Mouse (Mus musculus): ENCODE data around the gene Evi2. TPM values are rescaled to one million over a fixed set of nuclear protein-coding genes. Genes with fewer than 3 reads are reported as not detected.

Gene Evi2
- total RNA-seq (2014; rRNA removed) (0.24 TPM in 1 of 2 replicates, not detected in the other), polyA plus RNA-seq (2015; fragmentation: Nextera tagmentation; extraction: Ambion mirVana) (0.26 and 0.28 TPM in 2 replicates)

- DNase-seq (ENCODE audit: low spot score) (no peak), ATAC-seq (ENCODE audit: low FRiP score) (no peak)
- H3K36me3 ChIP-seq (ENCODE audit: insufficient read depth, low read length), result peaks cover 6% of the 10 kb centered on the region; the same call in 1 of the 2 replicates
- WGBS, result 76% methylated on average over 7 of the region's 7 CpGs
- no peak within 1 kb of the TSS for H3K4me2 ChIP-seq (ENCODE audit: low read depth, low read length, poor library complexity, severe bottlenecking)
- H3K4me1 ChIP-seq (ENCODE audit: insufficient read depth, low read length), result no peaks in the 10 kb centered on the region
- TF ChIP-seq CTCF (IDR thresholded peaks at IDR 0.05), result no peak
- no peak within 1 kb of the TSS for H3K27ac ChIP-seq (ENCODE audit: low read depth, low read length)
- H3K9ac ChIP-seq (replicated peaks; ENCODE audit: low read length, poor library complexity, severe bottlenecking), result no peak within 1 kb of the TSS
- no peaks in the 10 kb centered on the region for H3K9me3 ChIP-seq (ENCODE audit: low read length)
- H3K27me3 ChIP-seq (ENCODE audit: insufficient read depth, low read length), result no peaks in the 10 kb centered on the region
- no peak within 1 kb of the TSS for H3K4me3 ChIP-seq (ENCODE audit: low read depth, low read length)
These were observed at the start of gene Evi2, which contains the start of gene Evi2a for GRCm38 (mm10) chr11:79530333-79530761. Gene Evi2 (minus strand): TSS chr11:79530589. Gene Evi2a (minus strand): TSS chr11:79530609.

DNA sequence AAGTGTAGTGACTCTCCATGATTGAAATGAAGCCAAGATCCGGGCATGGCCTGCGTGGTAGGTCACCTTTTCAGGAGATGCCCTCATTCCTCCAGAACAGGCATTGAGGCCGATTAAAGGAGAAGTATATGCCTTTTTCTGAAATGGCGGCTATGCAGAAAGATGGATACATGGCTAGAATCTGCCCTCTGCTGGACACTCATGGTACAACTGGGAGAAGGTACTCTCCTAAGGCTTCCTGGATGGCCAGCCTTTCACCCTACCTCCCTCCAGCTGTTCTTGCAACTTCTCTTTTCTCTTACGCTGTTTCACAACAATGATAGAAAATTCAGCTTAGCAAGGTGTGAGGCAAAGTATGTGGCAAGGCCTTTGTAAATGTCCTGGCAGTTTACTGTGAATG is 47.4 kb upstream of the Evi2 start:
- peaks cover 26% of the 10 kb centered on the region for H3K36me3 ChIP-seq (ENCODE audit: insufficient read depth, low read length)
- peak overlapping the region; percentile 62; the same call in 1 of the 2 replicates for H3K27ac ChIP-seq (ENCODE audit: low read depth, low read length)
- peak; percentile 83 for DNase-seq (ENCODE audit: low spot score)
- H3K4me1 ChIP-seq (ENCODE audit: insufficient read depth, low read length), result no peaks in the 10 kb centered on the region
- no peaks in the 10 kb centered on the region for H3K9me3 ChIP-seq (ENCODE audit: low read length)
- ATAC-seq (ENCODE audit: low FRiP score), result no peak
- no peak overlapping the region for H3K4me3 ChIP-seq (ENCODE audit: low read depth, low read length)
- H3K4me2 ChIP-seq (ENCODE audit: low read depth, low read length, poor library complexity, severe bottlenecking), result no peak overlapping the region
- H3K27me3 ChIP-seq (ENCODE audit: insufficient read depth, low read length), result no peaks in the 10 kb centered on the region
- peak; percentile 90 for TF ChIP-seq CTCF (IDR thresholded peaks at IDR 0.05)
- WGBS, result 40% methylated on average over 5 of the region's 5 CpGs
- H3K9ac ChIP-seq (replicated peaks; ENCODE audit: low read length, poor library complexity, severe bottlenecking), result no peak overlapping the region

- Histone ChIP-seq H3K4me3 (ENCODE audit: low read depth, low read length) (no peak overlapping the region), H3K9ac (replicated peaks; ENCODE audit: low read length, poor library complexity, severe bottlenecking) (no peak overlapping the region), H3K36me3 (ENCODE audit: insufficient read depth, low read length) (peaks cover 29% of the 10 kb centered on the region), H3K9me3 (ENCODE audit: low read length) (no peaks in the 10 kb centered on the region), H3K4me1 (ENCODE audit: insufficient read depth, low read length) (no peaks in the 10 kb centered on the region), H3K4me2 (ENCODE audit: low read depth, low read length, poor library complexity, severe bottlenecking) (no peak overlapping the region), H3K27me3 (ENCODE audit: insufficient read depth, low read length) (no peaks in the 10 kb centered on the region), H3K27ac (ENCODE audit: low read depth, low read length) (no peak overlapping the region)
- TF ChIP-seq CTCF (IDR thresholded peaks at IDR 0.05), result no peak
- DNase-seq (ENCODE audit: low spot score) (no peak), ATAC-seq (ENCODE audit: low FRiP score) (no peak)
- 90% methylated on average over 14 of the region's 14 CpGs for WGBS
These were observed 45.1 kb upstream of the Evi2 start for GRCm38 (mm10) chr11:79575383-79576073.

- no peaks in the 10 kb centered on the region for H3K27me3 ChIP-seq (ENCODE audit: insufficient read depth, low read length)
- H3K4me3 ChIP-seq (ENCODE audit: low read depth, low read length), result no peak overlapping the region
- no peak overlapping the region for H3K4me2 ChIP-seq (ENCODE audit: low read depth, low read length, poor library complexity, severe bottlenecking)
- no peaks in the 10 kb centered on the region for H3K9me3 ChIP-seq (ENCODE audit: low read length)
- H3K36me3 ChIP-seq (ENCODE audit: insufficient read depth, low read length), result peaks cover 32% of the 10 kb centered on the region
- no peak for ATAC-seq (ENCODE audit: low FRiP score)
- H3K27ac ChIP-seq (ENCODE audit: low read depth, low read length), result no peak overlapping the region
- no peak for TF ChIP-seq CTCF (IDR thresholded peaks at IDR 0.05)
- no peaks in the 10 kb centered on the region for H3K4me1 ChIP-seq (ENCODE audit: insufficient read depth, low read length)
- no peak for DNase-seq (ENCODE audit: low spot score)
- 69% methylated on average over 3 of the region's 3 CpGs for WGBS
- no peak overlapping the region for H3K9ac ChIP-seq (replicated peaks; ENCODE audit: low read length, poor library complexity, severe bottlenecking)
These were observed 43.4 kb upstream of the Evi2 start for GRCm38 (mm10) chr11:79573836-79574235.

- DNase-seq (ENCODE audit: low spot score), result no peak
- no peaks in the 10 kb centered on the region for H3K9me3 ChIP-seq (ENCODE audit: low read length)
- ATAC-seq (ENCODE audit: low FRiP score), result no peak
- no peak overlapping the region for H3K4me3 ChIP-seq (ENCODE audit: low read depth, low read length)
- H3K4me1 ChIP-seq (ENCODE audit: insufficient read depth, low read length), result no peaks in the 10 kb centered on the region
- peaks cover 53% of the 10 kb centered on the region for H3K36me3 ChIP-seq (ENCODE audit: insufficient read depth, low read length)
- no peak overlapping the region for H3K9ac ChIP-seq (replicated peaks; ENCODE audit: low read length, poor library complexity, severe bottlenecking)
- H3K27me3 ChIP-seq (ENCODE audit: insufficient read depth, low read length), result no peaks in the 10 kb centered on the region
- H3K4me2 ChIP-seq (ENCODE audit: low read depth, low read length, poor library complexity, severe bottlenecking), result no peak overlapping the region
- no peak overlapping the region for H3K27ac ChIP-seq (ENCODE audit: low read depth, low read length)
- TF ChIP-seq CTCF (IDR thresholded peaks at IDR 0.05), result no peak
- 94% methylated on average over 2 of the region's 2 CpGs for WGBS
These were observed 39.9 kb upstream of the Evi2 start for GRCm38 (mm10) chr11:79570319-79570718.

- no peak for DNase-seq (ENCODE audit: low spot score)
- Histone ChIP-seq H3K27ac (ENCODE audit: low read depth, low read length) (no peak overlapping the region), H3K4me1 (ENCODE audit: insufficient read depth, low read length) (no peaks in the 10 kb centered on the region), H3K27me3 (ENCODE audit: insufficient read depth, low read length) (no peaks in the 10 kb centered on the region), H3K4me3 (ENCODE audit: low read depth, low read length) (no peak overlapping the region), H3K9me3 (ENCODE audit: low read length) (no peaks in the 10 kb centered on the region), H3K36me3 (ENCODE audit: insufficient read depth, low read length) (peaks cover 48% of the 10 kb centered on the region), H3K9ac (replicated peaks; ENCODE audit: low read length, poor library complexity, severe bottlenecking) (no peak overlapping the region), H3K4me2 (ENCODE audit: low read depth, low read length, poor library complexity, severe bottlenecking) (no peak overlapping the region)
- no peak for ATAC-seq (ENCODE audit: low FRiP score)
- 91% methylated on average over 11 of the region's 11 CpGs for WGBS
- no peak for TF ChIP-seq CTCF (IDR thresholded peaks at IDR 0.05)
These were observed 38.0 kb upstream of the Evi2 start for GRCm38 (mm10) chr11:79568197-79568911.
